Mouse (Mus musculus) small intestine, adult 2 months (tissue): Measurements from ENCODE around the gene Tet1.

Source experiments
- CTCF ChIP-seq: fragments of 200-500 bp; IDR thresholded peaks from 2 replicates; pipeline ENCODE4 v1.5.1; 2012; ENCODE audit warnings: low read depth, mild to moderate bottlenecking, control low read depth, inconsistent platforms, low read length, moderate library complexity, mixed read lengths; ENCODE audit not compliant: insufficient replicate concordance, insufficient read length; ENCODE audit errors: extremely low read depth
- POLR2A ChIP-seq: fragments of 200-500 bp; IDR thresholded peaks from 2 replicates; pipeline ENCODE4 v1.6.1; 2012; ENCODE audit warnings: low read depth, mild to moderate bottlenecking, control low read depth, inconsistent platforms, low read length, moderate library complexity

GRCm38 (mm10) chr10:62854581-62854980 lies 54.2 kb downstream of the Tet1 start:
- no peak for TF ChIP-seq CTCF
- no peak for TF ChIP-seq POLR2A
